Mouse (Mus musculus) small intestine, adult 2 months (tissue): ENCODE measurements around the gene Adam19. TPM values are rescaled to one million over a fixed set of nuclear protein-coding genes. Genes with fewer than 3 reads are reported as not detected.

Source experiments
- H3K27ac ChIP-seq: fragments of 200-500 bp; 2 replicates; pipeline ENCODE4 v1.5.1; 2012; ENCODE audit warnings: low read depth, low read length, control low read depth, inconsistent platforms; ENCODE audit not compliant: insufficient read depth
- H3K27me3 ChIP-seq: fragments of 200-500 bp; 2 replicates; pipeline ENCODE4 v1.6.1; 2012; ENCODE audit warnings: mild to moderate bottlenecking, moderate library complexity, low read length, inconsistent platforms; ENCODE audit not compliant: control insufficient read depth, insufficient read depth
- H3K36me3 ChIP-seq: fragments of 200-500 bp; 2 replicates; pipeline ENCODE4 v1.6.1; 2012; ENCODE audit warnings: mild to moderate bottlenecking, low read length, control low read depth, inconsistent platforms; ENCODE audit not compliant: control insufficient read depth, insufficient read depth
- H3K4me1 ChIP-seq: fragments of 200-500 bp; 2 replicates; pipeline ENCODE4 v1.6.1; 2012; ENCODE audit warnings: low read length, inconsistent platforms, mixed read lengths; ENCODE audit not compliant: control insufficient read depth, insufficient read depth, insufficient read length
- H3K4me3 ChIP-seq: fragments of 200-500 bp; 2 replicates; pipeline ENCODE4 v1.5.1; 2012; ENCODE audit warnings: low read depth, mild to moderate bottlenecking, control low read depth, inconsistent platforms, low read length, moderate library complexity
- CTCF ChIP-seq: fragments of 200-500 bp; IDR thresholded peaks from 2 replicates; pipeline ENCODE4 v1.5.1; 2012; ENCODE audit warnings: low read depth, mild to moderate bottlenecking, control low read depth, inconsistent platforms, low read length, moderate library complexity, mixed read lengths; ENCODE audit not compliant: insufficient replicate concordance, insufficient read length; ENCODE audit errors: extremely low read depth
- POLR2A ChIP-seq: fragments of 200-500 bp; IDR thresholded peaks from 2 replicates; pipeline ENCODE4 v1.6.1; 2012; ENCODE audit warnings: low read depth, mild to moderate bottlenecking, control low read depth, inconsistent platforms, low read length, moderate library complexity
- whole genome bisulfite sequencing: fragments of 180-500 bp; shearing (Covaris S2); methylation state at CpG from one replicate; pipeline ENCODE4 v1.1.7; 2018; 5-methylcytosine and 5-hydroxymethylcytosine counted together
- polyA plus RNA-seq: library from polyadenylated mRNA; depleted of rRNA; stranded (reverse); fragments of >200 nt; gene quantifications from 2 replicates; pipeline ENCODE4 v1.2.3, GENCODE M21; 2012

Adam19 gene
- polyA plus RNA-seq, 1 experiment, result 6.8 TPM

DNA sequence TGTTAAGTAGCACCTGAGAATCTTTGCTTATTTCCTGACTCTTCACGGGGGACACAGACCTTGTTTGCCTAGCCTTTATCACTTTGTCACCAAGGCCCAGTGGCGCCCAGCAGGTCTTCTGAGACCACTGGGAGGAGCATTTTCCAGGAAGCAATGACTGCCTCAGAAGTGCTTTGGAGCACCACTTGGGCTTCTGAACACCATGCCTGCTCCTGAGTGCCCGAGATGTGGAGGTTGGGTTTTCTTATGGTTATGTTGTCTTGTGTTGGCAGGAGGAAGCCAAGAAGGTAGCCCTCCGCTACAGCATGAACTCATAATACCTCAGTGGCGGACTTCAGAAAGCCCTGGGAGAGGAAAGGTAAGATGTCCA is 4.8 kb downstream of the Adam19 start:
- Histone ChIP-seq H3K4me1 (no peaks in the 10 kb centered on the region; the same call in none of the 2 replicates), H3K27me3 (peaks cover 11% of the 10 kb centered on the region; the same call in 1 of the 2 replicates), H3K27ac (peak overlapping the region; percentile 12; the same call in 1 of the 2 replicates), H3K36me3 (no peaks in the 10 kb centered on the region; the same call in 1 of the 2 replicates), H3K4me3 (no peak overlapping the region)
- TF ChIP-seq POLR2A (no peak), CTCF (no peak)
- 59% methylated on average over 5 of the region's 5 CpGs for WGBS

DNA sequence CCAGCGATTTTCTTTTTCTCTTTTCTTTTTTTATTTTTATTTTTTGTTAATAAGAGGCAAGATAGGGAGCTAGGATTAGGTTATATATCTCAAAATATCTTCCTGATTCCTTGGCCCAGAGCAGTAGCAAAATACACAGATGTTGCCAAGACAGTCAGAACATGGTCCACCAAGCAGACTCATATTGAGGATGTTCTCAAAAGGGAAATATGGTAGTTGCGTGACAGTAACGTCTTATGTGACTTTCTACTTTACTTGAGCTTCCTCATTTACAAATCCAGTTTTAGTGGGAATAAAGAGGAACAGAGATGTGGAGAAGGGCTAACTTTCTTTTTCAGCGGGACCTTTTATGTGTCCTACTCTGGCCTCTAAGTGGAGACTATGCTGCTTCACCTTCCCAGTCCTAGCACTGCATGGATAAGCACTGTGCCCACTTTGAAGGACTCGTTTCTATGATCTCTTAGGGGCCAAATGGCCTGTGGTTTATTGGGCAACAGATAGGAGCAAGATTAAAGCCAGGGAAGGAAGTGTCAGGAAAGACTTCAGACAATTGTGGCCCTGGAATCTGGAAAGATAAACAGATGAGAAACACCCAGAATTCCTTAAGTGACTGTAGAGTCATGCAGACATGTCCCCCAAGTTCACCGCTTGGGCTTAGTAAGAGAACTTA is 6.1 kb downstream of the Adam19 start:
- TF ChIP-seq CTCF, result no peak
- no peak for TF ChIP-seq POLR2A
- H3K36me3 ChIP-seq, result no peaks in the 10 kb centered on the region; the same call in 1 of the 2 replicates
- peaks cover 4% of the 10 kb centered on the region; the same call in 1 of the 2 replicates for H3K27me3 ChIP-seq
- no peaks in the 10 kb centered on the region; the same call in 1 of the 2 replicates for H3K4me1 ChIP-seq
- H3K27ac ChIP-seq, result peak overlapping the region; percentile 35; the same call in 1 of the 2 replicates
- H3K4me3 ChIP-seq, result no peak overlapping the region
- 47% methylated on average over 6 of the region's 6 CpGs for WGBS

GRCm38 (mm10) chr11:46062569-46062968 is 6.8 kb downstream of the Adam19 start:
- WGBS, result 67% methylated on average over 4 of the region's 4 CpGs
- Histone ChIP-seq H3K27me3 (no peaks in the 10 kb centered on the region), H3K4me3 (no peak overlapping the region), H3K36me3 (no peaks in the 10 kb centered on the region; the same call in 1 of the 2 replicates), H3K4me1 (no peaks in the 10 kb centered on the region; the same call in 1 of the 2 replicates), H3K27ac (peak overlapping the region; percentile 59)
- no peak for TF ChIP-seq POLR2A
- TF ChIP-seq CTCF, result no peak

- Histone ChIP-seq H3K27me3 (no peaks in the 10 kb centered on the region), H3K4me1 (no peaks in the 10 kb centered on the region; the same call in 1 of the 2 replicates), H3K36me3 (no peaks in the 10 kb centered on the region; the same call in 1 of the 2 replicates), H3K27ac (peak overlapping the region; percentile 59), H3K4me3 (no peak overlapping the region)
- no peak for TF ChIP-seq POLR2A
- TF ChIP-seq CTCF, result no peak
- 48% methylated on average over 9 of the region's 9 CpGs for WGBS
Measured at GRCm38 (mm10) chr11:46062993-46063731, 7.4 kb downstream of the Adam19 start.

DNA sequence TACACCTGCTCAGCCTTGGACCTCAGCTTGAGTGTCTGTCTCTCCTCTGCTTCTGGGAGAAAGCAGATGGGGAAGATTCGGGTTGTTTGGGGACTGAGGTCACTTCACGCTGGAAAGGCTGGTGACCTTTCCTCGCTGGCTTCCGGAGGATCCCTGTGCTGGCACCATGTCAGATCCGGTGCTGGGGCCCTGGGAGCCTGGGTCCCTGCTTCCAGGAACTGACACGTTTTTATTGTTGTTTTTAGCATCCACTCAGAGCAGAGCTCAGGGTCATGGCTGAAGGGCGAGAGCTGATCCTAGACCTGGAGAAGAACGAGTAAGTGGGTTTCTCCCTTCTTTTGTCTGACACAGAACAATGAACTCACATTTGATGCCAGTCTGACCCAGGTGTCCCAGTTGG is 9.0 kb downstream of the Adam19 start:
- H3K36me3 ChIP-seq, result no peaks in the 10 kb centered on the region; the same call in 1 of the 2 replicates
- H3K27me3 ChIP-seq, result no peaks in the 10 kb centered on the region
- no peaks in the 10 kb centered on the region; the same call in 1 of the 2 replicates for H3K4me1 ChIP-seq
- 62% methylated on average over 8 of the region's 8 CpGs for WGBS
- TF ChIP-seq CTCF (no peak), POLR2A (no peak)
- H3K27ac ChIP-seq, result peak overlapping the region; percentile 44; the same call in 1 of the 2 replicates
- no peak overlapping the region for H3K4me3 ChIP-seq

- WGBS, result 36% methylated on average over 21 of the region's 21 CpGs
- no peaks in the 10 kb centered on the region for H3K27me3 ChIP-seq
- no peaks in the 10 kb centered on the region; the same call in 1 of the 2 replicates for H3K36me3 ChIP-seq
- no peak for TF ChIP-seq POLR2A
- TF ChIP-seq CTCF, result no peak
- H3K4me1 ChIP-seq, result no peaks in the 10 kb centered on the region; the same call in 1 of the 2 replicates
- H3K4me3 ChIP-seq, result no peak overlapping the region
- peak overlapping the region; percentile 51 for H3K27ac ChIP-seq
Measured at GRCm38 (mm10) chr11:46065201-46066011, 9.6 kb downstream of the Adam19 start.
